ENCODE assay signal across 27 mouse cellular contexts in the genomic region with DNA sequence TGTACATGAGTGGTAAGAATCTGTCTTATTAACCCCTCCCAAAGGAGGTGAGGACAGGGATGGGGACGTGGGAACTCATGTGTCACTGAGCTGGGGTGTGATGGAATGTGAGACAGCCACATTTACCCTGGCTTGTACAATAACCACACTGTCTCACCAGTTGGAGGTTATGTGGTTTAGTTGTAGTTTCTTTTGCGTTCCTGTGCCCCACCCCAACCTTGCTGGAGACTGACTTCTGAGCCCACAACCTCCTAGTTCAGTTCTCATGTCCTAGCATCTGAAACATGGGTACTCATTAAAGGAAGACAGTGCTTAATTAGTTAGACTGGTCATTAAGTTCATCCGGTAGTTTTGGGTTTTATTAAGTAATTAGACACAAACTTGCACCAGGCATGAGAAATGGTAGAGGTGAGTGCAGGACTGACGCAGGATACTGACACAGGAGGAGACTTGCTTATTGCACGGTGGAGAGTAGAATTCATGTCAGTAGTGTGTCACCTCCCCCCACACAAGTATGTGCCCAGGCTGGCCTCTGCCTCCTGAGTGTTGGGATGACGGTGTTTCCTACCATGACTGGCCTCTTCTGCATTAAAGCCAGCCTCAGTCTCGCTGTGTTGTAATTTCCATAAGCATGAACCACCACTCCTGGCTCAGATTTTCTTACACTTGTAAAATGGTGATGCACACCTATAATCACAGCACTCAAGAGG. TPM values are rescaled to one million over a fixed set of nuclear protein-coding genes. Genes with fewer than 3 reads are reported as not detected.
A peak's percentile ranks its signal among the peaks of the same experiment; 100 is the strongest.
DNase-seq lines count a peak whose midpoint lies in the region; ATAC-seq and TF ChIP-seq lines count a peak whose summit lies in the region.
"Had no signal": no experiment of that assay in that cellular context is flagged by ENCODE, and none has a peak within 500 bp of the region (broad histone marks: within the 10 kb centered on the region; RNA-seq: fewer than 3 reads in every experiment).

No protein-coding gene starts in this region.

- H3K4me3 ChIP-seq in heart, embryonic 15.5 days, result no peak overlapping the region
- H3K4me3 ChIP-seq in heart, embryonic 10.5 days, result no peak overlapping the region
- no peak overlapping the region for H3K4me3 ChIP-seq in limb, embryonic 14.5 days (replicated peaks; ENCODE audit: low read length)
- H3K4me3 ChIP-seq in forebrain, embryonic 12.5 days (replicated peaks), result no peak overlapping the region
- H3K4me3 ChIP-seq: embryonic facial prominence, embryonic 13.5 days; hindbrain, embryonic 13.5 days; left cerebral cortex, adult 2 months; liver, embryonic 12.5 days; midbrain, embryonic 13.5 days; neural tube, embryonic 13.5 days had no signal

- peaks cover 23% of the 10 kb centered on the region for H3K4me1 ChIP-seq in heart, embryonic 15.5 days (replicated peaks)
- peaks cover 14% of the 10 kb centered on the region; the same call in 1 of the 2 replicates for H3K4me1 ChIP-seq in heart, embryonic 10.5 days
- no peaks in the 10 kb centered on the region for H3K4me1 ChIP-seq in limb, embryonic 14.5 days (ENCODE audit: control insufficient read depth, insufficient read depth, low read length)
- H3K4me1 ChIP-seq in forebrain, embryonic 12.5 days, result peaks cover 4% of the 10 kb centered on the region

- WGBS in heart, embryonic 15.5 days, result 57% methylated on average over 7 of the region's 7 CpGs
- WGBS in heart, embryonic 10.5 days, result 70% methylated on average over 7 of the region's 7 CpGs
- WGBS in limb, embryonic 14.5 days, result 56% methylated on average over 7 of the region's 7 CpGs
- 82% methylated on average over 7 of the region's 7 CpGs for WGBS in forebrain, embryonic 12.5 days

- H3K4me2 ChIP-seq in heart, embryonic 15.5 days, result no peak overlapping the region
- no peak overlapping the region for H3K4me2 ChIP-seq in limb, embryonic 14.5 days (replicated peaks; ENCODE audit: low read depth, low read length, severe bottlenecking)
- no peak overlapping the region for H3K4me2 ChIP-seq in forebrain, embryonic 12.5 days
- H3K4me2 ChIP-seq: embryonic facial prominence, embryonic 13.5 days; hindbrain, embryonic 13.5 days; liver, embryonic 12.5 days; midbrain, embryonic 13.5 days; neural tube, embryonic 13.5 days had no signal

- ATAC-seq in heart, embryonic 15.5 days (replicated peaks; ENCODE audit: insufficient number of reproducible peaks, insufficient read depth, low FRiP score, low read depth), result no peak
- 0 out of 2 replicates have a peak, but pooled peaks have one; percentile 14 for ATAC-seq in limb, embryonic 14.5 days (ENCODE audit: low FRiP score, low read depth)
- no peak for ATAC-seq in forebrain, embryonic 12.5 days (ENCODE audit: low FRiP score)
- ATAC-seq: forebrain, postnatal 0 days; liver, embryonic 12.5 days; midbrain, embryonic 13.5 days had no signal

- no peak overlapping the region for H3K9ac ChIP-seq in heart, embryonic 15.5 days
- H3K9ac ChIP-seq in limb, embryonic 14.5 days (ENCODE audit: low read depth, low read length, severe bottlenecking), result no peak overlapping the region
- no peak overlapping the region for H3K9ac ChIP-seq in forebrain, embryonic 12.5 days
- H3K9ac ChIP-seq: embryonic facial prominence, embryonic 13.5 days; forebrain, postnatal 0 days; hindbrain, embryonic 13.5 days; liver, embryonic 12.5 days; midbrain, embryonic 13.5 days; neural tube, embryonic 13.5 days had no signal

- no peaks in the 10 kb centered on the region for H3K27me3 ChIP-seq in heart, embryonic 15.5 days
- H3K27me3 ChIP-seq in heart, embryonic 10.5 days (ENCODE audit: insufficient read depth, poor library complexity, severe bottlenecking), result no peaks in the 10 kb centered on the region
- no peaks in the 10 kb centered on the region for H3K27me3 ChIP-seq in limb, embryonic 14.5 days (ENCODE audit: control insufficient read depth, insufficient read depth, low read length)
- no peaks in the 10 kb centered on the region for H3K27me3 ChIP-seq in forebrain, embryonic 12.5 days
- H3K27me3 ChIP-seq: embryonic facial prominence, embryonic 13.5 days; hindbrain, embryonic 13.5 days; liver, embryonic 12.5 days; midbrain, embryonic 13.5 days; neural tube, embryonic 13.5 days had no signal

- TF ChIP-seq POLR2A in limb, embryonic 14.5 days (IDR thresholded peaks at IDR 0.05; ENCODE audit: borderline replicate concordance, extremely low read depth, insufficient read depth, insufficient read length), result no peak

- no peak for DNase-seq in heart, embryonic 10.5 days (ENCODE audit: low spot score)
- DNase-seq in 3134 (ENCODE audit: extremely low read depth, insufficient read length, low spot score) (peak; percentile 57), 416B (ENCODE audit: low read depth) (peak; percentile 48)
- no peak for DNase-seq in limb, embryonic 14.5 days (ENCODE audit: low spot score)
- no peak for DNase-seq in adrenal gland, postnatal 10 days
- DNase-seq: cerebellum, adult 11 months; cerebellum, postnatal 14 days; forebrain, postnatal 0 days; gastrocnemius, postnatal 14 days; heart, postnatal 14 days; kidney, adult 11 months; left cerebral cortex, postnatal 4 days; lung, adult 18-20 months; lung, postnatal 10 days; retina, postnatal 1 day; right cerebral cortex, postnatal 25 days; spleen, adult 18-20 months; thymus, adult 18-20 months; thymus, postnatal 36 days had no signal

- H3K9me3 ChIP-seq in heart, embryonic 15.5 days (replicated peaks), result no peaks in the 10 kb centered on the region
- no peaks in the 10 kb centered on the region for H3K9me3 ChIP-seq in heart, embryonic 10.5 days
- no peaks in the 10 kb centered on the region for H3K9me3 ChIP-seq in limb, embryonic 14.5 days (ENCODE audit: control insufficient read depth, low read length)
- no peaks in the 10 kb centered on the region for H3K9me3 ChIP-seq in forebrain, embryonic 12.5 days
- H3K9me3 ChIP-seq: embryonic facial prominence, embryonic 13.5 days; hindbrain, embryonic 13.5 days; liver, embryonic 12.5 days; midbrain, embryonic 13.5 days; neural tube, embryonic 13.5 days had no signal

- peak overlapping the region; percentile 31; the same call in 1 of the 2 replicates for H3K27ac ChIP-seq in heart, embryonic 15.5 days
- no peak overlapping the region for H3K27ac ChIP-seq in heart, embryonic 10.5 days
- H3K27ac ChIP-seq in limb, embryonic 14.5 days (replicated peaks; ENCODE audit: low read depth, low read length), result no peak overlapping the region
- no peak overlapping the region for H3K27ac ChIP-seq in forebrain, embryonic 12.5 days
- H3K27ac ChIP-seq: embryonic facial prominence, embryonic 13.5 days; hindbrain, embryonic 13.5 days; left cerebral cortex, adult 2 months; liver, embryonic 12.5 days; midbrain, embryonic 13.5 days; neural tube, embryonic 13.5 days had no signal

- peaks cover 37% of the 10 kb centered on the region for H3K36me3 ChIP-seq in heart, embryonic 15.5 days
- H3K36me3 ChIP-seq in heart, embryonic 10.5 days, result peaks cover 48% of the 10 kb centered on the region
- peaks cover 40% of the 10 kb centered on the region for H3K36me3 ChIP-seq in limb, embryonic 14.5 days (ENCODE audit: control insufficient read depth, insufficient read depth, low read length)
- H3K36me3 ChIP-seq in forebrain, embryonic 12.5 days (replicated peaks), result peaks cover 39% of the 10 kb centered on the region

RNA-seq across cellular contexts. Expression of a gene that starts 7.3 kb away (rescaled TPM):
- polyA plus RNA-seq in heart, embryonic 15.5 days (2015; fragmentation: Nextera tagmentation; extraction: Ambion mirVana), result 138 and 145 TPM in 2 replicates
- 129 and 145 TPM in 2 replicates for polyA plus RNA-seq in heart, embryonic 10.5 days (2016; fragmentation: Nextera tagmentation; extraction: Ambion mirVana)
- 100 and 115 TPM in 2 replicates for polyA plus RNA-seq in limb, embryonic 14.5 days (2012; rRNA removed)
- polyA plus RNA-seq in limb, embryonic 14.5 days (2014; fragmentation: Nextera tagmentation; extraction: Ambion mirVana), result 199 and 214 TPM in 2 replicates
- total RNA-seq in adrenal gland, postnatal 10 days (2021), result 10 to 100 TPM; 69.2 to 82.8 TPM
- 177 and 186 TPM in 2 replicates for polyA plus RNA-seq in forebrain, embryonic 12.5 days (2016; fragmentation: Nextera tagmentation; extraction: Ambion mirVana)

RNA-seq across cellular contexts. Expression of a gene that starts 45.4 kb away (rescaled TPM):
- polyA plus RNA-seq in heart, embryonic 15.5 days (2015; fragmentation: Nextera tagmentation; extraction: Ambion mirVana), result 47.0 and 50.1 TPM in 2 replicates
- polyA plus RNA-seq in heart, embryonic 10.5 days (2016; fragmentation: Nextera tagmentation; extraction: Ambion mirVana), result 66.6 and 70.6 TPM in 2 replicates
- 23.5 and 24.2 TPM in 2 replicates for polyA plus RNA-seq in limb, embryonic 14.5 days (2012; rRNA removed)
- polyA plus RNA-seq in limb, embryonic 14.5 days (2014; fragmentation: Nextera tagmentation; extraction: Ambion mirVana), result 43.1 and 43.8 TPM in 2 replicates
- 10 to 100 TPM; 37.6 to 38.0 TPM for total RNA-seq in adrenal gland, postnatal 10 days (2021)
- 114 and 118 TPM in 2 replicates for polyA plus RNA-seq in forebrain, embryonic 12.5 days (2016; fragmentation: Nextera tagmentation; extraction: Ambion mirVana)

Comparison
In these comparisons a context has a peak if more than half of its experiments do, and no peak if none do; other contexts are left out.
1. DNase-seq: peak in 3134 (single experiment) and 416B (single experiment); none in heart, embryonic 10.5 days (single experiment), limb, embryonic 14.5 days (single experiment) and adrenal gland, postnatal 10 days (single experiment).